Mouse (Mus musculus) megakaryocyte-erythroid progenitor cell, adult 5-6 weeks (primary cell): ENCODE results near the gene Wars2. TPM values are rescaled to one million over a fixed set of nuclear protein-coding genes. Genes with fewer than 3 reads are reported as not detected.

ENCODE experiments used
- ATAC-seq: replicated peaks from 2 replicates; pipeline ENCODE4 v1.8.0; 2016; ENCODE audit warnings: mild to moderate bottlenecking, inconsistent platforms; ENCODE audit not compliant: severe bottlenecking, poor library complexity, low FRiP score, low TSS enrichment
- total RNA-seq, 2 experiments: library from RNA; stranded (forward) in 1 of 2; stranded (reverse) in 1 of 2; fragments of 200-1000, 215-1000 nt in 1 of 2; fragments of >200 nt in 1 of 2; fragmentation: Nextera tagmentation in 1 of 2; gene quantifications; 2 replicates each; pipeline ENCODE4 v1.2.3; 2014 to 2017

Wars2 gene
- total RNA-seq, 2 experiments from 2014 or later = 3.3 to 13.0 TPM

- no peak for ATAC-seq
Observed at GRCm38 (mm10) chr3:99242481-99242880, 101.6 kb downstream of the Wars2 start.

DNA sequence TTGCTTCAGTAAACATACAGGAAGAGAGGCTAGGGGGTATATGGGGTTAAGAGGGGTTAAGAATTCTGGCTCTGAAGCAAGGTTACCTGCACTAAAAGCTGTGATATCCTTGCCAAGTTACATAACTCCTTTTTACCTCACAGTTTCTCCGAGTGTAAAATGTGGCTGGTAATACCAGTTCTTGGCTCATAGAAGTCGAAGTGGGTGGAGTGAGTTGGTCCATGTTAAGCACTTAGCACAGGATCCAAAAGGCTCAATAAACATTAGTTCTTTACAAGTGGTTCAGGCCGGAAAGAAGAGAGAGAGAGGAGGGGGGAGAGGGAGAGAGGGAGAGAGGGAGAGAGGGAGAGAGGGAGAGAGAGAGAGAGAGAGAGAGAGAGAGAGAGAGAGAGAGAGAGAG lies 104.5 kb downstream of the Wars2 start:
- ATAC-seq = no peak

DNA sequence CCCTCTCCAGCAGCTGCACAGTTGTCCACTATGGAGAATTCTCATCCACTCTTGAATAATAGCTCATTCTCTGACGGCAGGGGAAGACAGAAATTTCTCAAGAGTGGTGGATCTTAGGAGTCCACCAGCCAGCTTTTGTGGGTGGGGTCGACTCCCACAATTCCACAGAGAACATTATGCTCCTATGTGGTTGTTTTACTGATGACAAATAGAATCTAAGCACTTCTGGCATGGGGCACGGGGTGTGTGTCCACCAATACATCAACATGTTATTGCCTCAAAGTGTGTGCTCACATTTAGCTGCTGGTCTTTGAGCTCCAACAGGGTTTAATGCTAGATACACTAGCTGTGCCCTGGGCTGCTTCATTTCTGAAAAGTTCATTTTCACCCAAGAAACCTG lies 105.8 kb downstream of the Wars2 start:
- ATAC-seq = no peak

- no peak for ATAC-seq
Observed at GRCm38 (mm10) chr3:99247586-99247985, 106.7 kb downstream of the Wars2 start.

DNA sequence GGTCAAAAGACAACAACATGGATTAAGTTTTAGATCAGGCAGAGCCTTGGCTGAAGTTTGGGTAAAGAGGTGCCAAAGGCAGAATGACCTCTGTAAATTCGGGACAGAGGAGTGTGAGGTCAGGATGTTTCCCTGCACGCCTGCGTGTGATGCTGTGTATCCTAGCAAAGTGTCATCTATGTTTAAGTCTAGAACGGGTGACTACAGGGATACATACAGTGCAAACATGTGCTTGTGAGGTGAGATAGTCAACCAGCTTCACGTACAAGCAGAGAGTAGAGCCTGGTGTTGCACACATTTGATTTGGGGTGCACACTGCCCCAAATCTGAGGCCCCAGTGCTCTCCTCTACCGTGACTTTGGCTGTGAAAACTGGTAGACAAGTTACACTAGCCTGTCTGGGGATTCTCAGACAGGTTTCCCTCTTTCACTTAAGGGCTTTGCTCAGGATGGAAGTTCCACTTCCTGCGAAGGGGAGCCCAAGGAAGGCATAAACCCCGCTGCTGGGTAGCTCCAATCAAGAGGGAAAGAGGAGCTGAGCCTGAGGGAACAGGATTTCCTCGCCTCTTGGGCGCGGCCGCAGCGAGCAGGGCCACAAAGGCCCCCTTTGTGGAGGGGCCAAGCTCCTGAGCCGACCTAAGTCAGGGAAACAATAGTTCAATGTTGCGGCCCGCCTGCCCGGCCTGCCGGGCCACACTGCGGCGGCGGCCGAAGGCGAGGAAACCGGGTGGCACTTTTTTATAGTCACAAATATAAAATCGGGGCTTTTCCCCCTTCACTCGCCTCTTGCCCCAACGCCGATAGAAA lies 107.3 kb downstream of the Wars2 start:
- no peak for ATAC-seq

DNA sequence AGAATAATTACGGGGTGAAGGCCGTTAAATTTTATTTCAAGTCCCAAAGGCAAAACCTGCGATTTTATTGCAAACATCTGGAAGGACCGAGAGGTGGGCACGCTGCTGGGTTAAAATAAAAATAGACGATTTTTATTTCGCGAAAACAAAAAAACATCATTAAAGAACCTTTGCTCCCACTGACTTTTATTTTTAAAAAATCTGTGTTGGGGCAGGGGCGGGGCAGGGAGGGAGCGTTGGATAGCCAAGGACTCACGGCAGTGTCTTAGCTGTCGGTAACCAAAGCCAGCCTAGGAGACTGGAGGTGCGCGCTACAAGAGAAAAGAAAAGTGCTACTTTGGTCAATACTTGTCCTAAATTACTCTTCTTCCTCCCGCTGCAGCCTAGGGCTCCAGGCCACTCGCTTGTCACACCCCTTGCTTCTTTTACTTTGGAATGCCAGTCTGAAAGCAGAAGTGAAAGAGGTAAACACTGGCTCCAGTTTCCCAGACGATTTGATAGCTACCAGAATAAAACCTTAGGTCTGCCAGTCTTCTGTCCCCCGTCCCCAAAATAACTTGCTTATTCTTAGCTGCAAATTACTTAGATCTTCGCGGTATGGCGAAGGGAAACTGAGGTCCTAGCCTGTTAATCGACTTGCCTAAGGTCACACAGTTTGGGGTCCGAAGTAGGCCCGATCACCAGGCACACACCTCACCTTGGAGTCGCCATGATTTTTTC lies 108.1 kb downstream of the Wars2 start:
- ATAC-seq = no peak

DNA sequence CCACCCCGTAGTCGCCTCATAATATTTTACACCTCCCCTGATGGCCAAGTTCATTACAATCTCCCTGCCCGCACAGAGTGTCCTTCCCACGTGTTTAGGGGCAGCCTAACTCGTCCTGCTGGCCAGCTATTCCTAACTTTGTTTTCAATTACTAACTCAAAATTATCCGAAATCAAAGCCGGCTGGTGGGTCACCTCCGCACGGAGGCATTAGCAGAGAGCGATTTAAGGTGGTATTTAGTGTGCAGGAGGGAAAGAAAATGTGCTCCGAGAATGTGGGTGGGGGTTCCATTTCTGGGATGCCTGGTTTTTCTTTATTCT lies 108.6 kb downstream of the Wars2 start:
- no peak for ATAC-seq

GRCm38 (mm10) chr3:99249906-99250305 lies 109.0 kb downstream of the Wars2 start:
- ATAC-seq = no peak

DNA sequence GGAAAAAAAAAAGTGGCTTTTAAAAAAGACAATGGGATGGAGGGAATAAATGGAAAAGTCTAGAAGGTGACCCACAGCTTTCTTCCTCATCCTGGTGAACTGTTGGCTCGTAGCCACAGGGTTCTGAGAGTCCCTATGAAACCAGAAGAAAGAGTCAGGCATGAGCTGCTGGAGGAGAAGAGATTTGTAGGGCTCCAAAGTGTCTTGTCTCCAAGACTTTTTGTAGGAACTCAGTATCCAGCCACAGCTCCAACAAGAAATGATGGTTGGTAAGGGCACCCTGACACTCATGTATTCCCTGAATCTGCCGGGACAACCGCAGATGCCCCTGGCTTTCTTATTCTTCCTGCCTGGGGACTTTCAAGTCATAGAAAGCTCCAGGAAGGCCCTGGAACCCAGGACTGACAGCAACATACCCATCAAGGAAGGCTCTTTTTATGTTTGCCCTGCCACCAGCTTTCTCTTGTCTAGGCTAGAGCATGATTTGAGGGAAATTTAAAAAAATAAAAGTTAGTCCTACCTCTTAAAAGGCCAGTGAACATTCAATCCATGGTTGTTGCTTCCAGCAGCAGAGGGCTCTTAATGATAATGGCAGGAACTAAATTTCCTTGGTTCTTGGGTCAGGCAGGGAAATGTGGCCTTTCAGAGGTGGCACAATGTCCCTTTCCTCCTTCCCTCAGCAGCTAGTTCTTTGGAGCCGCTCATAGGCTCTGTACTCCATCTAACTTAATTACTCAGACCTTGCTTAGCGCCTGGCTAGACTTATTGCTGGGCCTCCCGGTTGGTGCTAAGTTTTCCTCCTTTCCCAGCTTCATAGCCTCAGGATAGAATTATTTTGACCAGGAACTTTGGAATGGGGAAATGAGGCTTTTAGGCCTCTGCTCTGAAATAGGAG lies 110.7 kb downstream of the Wars2 start:
- ATAC-seq = no peak

DNA sequence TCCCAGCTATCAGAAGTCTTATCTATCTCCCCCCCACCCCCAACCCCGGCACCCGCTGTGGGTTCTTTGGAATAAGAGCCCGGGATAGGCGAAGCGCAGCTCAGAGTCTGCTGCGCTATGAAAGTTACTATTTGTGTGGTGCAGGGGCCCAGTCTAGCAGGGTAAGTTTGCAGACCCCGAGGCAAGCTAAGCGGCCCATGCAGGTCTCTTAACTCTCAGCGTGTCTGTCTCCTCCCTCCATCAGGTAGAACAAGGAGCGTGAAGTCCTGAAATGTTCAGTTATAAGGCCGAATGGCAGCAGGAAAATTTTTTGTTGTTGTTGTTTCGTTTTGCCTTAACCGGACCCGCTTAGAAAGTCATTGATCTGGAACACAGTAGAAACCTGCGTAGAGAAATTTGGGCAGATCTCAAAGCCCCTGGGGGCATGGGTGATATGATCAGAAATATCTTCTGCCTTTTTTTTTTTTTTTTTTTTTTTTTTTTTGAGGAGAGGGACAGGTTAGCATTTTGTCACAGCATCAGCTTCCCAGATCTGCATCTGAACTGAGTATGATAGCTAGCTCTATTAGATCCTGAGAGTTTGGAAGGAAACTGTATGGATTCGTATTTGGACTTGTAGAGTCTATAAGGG lies 111.7 kb downstream of the Wars2 start:
- ATAC-seq = no peak

DNA sequence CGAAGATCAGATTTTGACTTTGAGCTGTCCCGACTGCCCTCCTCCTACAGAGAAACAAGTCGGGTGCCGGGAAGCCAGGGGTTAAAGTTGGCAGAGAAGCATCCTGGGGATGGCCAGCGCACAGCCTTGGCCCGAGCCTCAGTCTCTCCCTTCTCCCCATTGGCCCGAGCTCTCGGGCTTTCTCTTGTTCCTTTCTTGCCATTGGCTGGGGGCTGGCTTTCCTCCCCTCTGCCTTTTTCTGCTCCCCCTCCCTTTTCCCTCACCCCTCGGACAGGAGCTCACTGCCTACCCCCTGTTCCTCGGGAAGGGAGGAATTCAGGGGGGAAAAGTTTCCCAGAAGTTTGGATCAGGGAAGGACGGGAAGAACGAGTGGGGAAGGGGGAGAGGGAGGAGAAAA lies 112.2 kb downstream of the Wars2 start:
- no peak for ATAC-seq

DNA sequence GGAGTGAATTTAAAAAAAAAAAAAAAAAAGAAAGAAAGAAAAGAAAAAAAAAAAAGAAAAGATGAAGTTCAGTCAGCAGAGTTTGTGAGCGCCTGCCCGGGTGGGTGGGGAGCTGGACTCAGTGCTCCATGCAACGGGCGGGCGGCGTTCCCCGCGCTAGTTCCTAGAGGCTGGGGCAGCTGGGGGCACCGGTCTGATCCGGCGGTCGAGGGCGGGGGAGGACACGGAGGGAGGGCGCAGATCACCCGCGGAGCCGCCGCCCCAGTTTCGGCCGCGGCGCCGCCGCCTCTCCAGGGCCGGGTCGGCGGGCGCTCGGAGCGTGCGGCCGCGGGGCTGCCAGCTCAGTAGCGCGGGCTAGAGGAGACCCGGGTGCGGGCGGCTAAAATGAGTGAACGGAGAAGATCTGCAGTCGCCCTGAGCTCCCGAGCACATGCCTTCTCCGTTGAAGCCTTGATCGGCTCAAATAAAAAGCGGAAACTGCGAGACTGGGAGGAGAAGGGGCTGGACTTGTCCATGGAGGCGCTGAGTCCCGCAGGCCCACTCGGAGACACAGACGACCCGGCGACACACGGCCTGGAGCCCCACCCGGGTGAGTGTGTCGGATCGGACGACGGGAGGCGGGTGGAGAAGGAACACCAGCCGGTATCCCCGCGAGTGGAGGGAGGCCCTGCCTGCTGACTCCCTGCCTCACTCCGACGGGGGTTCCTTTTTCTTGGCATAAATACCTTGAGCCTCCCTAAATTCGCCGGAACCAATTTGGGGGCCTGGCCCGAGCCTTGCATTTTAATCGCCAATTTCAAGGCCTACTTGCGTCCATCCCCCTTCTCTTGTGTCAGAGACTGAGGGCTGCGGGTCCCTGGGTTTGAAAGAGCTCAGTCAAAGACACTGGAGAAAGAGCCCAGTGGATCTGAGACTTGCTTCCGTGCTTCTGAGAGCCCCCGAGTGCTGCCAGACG lies 112.9 kb downstream of the Wars2 start:
- 0 out of 2 replicates have a peak, but pooled peaks have one; percentile 21 for ATAC-seq

DNA sequence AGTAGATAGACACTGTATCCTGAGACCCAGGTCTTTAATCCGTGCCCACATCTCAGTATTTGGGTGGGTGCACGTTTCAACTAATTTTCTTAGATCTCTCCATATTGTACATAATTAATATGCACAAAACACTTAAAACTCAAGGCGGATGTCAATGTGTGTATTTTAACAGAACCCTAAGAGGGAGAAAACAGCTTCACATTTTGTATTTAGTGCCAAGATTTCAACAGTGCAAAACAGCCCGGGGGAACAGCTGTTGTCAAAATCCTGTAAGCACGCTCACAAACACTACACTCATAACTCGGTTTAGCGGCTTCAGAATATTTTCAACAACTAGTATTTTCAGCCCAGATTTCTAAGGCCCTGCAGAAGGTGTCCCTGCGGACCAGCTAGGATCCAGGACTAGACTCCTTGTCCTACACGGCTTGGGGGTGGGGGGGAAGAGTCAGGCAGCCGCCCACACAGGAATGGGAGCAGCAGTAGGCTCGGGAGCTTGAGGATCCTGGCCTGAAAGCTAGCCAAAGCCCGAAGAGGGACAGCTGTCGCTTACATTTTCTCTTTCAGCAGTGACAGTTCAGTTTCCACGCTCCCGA lies 113.8 kb downstream of the Wars2 start:
- ATAC-seq = no peak

DNA sequence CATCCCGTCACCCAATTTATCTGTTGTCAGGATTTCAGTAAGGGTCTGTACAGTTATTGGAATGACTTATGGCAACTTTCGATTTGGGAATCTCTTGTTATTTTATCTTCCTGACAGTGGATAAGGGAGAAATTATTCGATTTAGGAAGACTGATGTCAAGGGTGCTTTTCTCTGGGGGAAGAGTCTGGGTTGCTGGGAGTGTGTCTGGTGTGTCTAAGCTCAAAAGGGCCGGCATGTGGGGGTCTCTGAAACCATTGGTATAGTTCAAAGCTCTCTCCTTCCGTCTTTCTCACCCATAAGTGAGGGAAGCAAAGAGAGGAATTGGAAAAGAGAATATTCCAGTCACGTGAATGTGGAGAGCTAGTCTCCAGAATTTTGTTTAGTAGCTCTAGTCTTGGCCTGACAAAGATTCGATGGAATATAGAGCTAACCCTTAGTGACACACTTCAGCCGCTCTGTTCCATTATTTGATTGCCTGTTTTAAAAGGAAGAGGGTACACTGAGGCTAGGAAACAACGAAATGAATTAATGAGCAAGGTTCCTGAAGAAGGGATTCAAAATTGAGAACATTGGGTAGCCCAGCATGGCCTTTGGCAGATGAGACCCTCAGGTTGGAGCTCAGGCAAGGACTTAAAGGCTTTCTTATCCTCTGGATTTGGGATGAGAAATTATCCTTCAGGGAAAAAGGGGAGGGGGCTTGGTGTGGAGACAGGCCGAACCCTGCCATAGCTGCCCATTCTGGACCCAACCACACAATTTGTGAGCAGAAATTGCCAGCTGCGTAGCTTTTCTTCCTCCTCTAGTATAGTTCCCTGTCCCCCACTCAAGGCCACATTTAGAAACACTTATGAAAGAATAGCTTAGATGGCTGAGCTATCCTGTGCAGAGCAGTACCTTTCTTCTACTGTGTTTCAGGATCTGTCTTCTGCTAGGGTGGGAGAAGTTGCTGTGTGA lies 114.8 kb downstream of the Wars2 start:
- ATAC-seq = no peak

DNA sequence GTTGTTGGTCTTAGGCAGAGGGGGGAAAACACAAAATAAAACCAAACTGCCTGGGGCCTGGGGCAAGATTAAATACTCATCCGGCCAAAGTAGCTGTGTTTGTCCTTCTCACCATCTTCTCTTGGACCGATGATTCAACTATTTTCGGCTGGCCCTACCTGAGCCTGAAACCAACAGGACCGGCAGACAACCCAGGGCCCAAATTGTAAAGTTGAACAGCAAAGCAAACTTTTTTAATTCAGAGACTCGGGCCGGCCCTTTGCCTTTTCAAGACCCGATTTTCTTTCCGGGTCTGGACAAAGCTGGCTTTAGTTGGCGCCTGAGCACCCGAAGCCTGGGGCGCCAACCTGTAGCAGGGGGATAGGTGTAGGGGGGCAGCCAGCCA lies 115.5 kb downstream of the Wars2 start:
- ATAC-seq = no peak

DNA sequence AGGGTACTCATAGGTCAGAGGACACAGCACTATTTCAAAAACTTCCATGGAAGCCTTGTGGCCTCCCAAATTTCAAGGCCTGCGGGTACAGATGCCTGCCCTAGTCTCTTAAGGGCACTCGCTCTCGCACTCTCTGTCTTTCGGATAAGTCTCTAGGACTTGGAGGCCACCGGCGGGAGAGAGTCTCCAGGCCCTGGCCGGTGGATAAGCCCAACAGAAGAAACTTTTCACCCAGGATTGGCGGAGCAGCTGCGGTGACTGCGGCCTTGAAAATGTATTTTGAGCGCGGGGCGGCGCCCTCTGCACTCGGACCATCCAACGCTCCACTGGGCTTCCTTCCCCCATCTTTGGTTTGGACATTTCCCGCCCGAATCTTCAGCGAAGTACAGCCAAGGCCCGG lies 115.9 kb downstream of the Wars2 start:
- ATAC-seq = no peak
